Mouse (Mus musculus): ENCODE data around the gene Pcnx2. TPM values are rescaled to one million over a fixed set of nuclear protein-coding genes. Genes with fewer than 3 reads are reported as not detected.

Gene Pcnx2
- polyA plus RNA-seq, 1 experiment from 2014 or later, result 0.19 TPM

DNA sequence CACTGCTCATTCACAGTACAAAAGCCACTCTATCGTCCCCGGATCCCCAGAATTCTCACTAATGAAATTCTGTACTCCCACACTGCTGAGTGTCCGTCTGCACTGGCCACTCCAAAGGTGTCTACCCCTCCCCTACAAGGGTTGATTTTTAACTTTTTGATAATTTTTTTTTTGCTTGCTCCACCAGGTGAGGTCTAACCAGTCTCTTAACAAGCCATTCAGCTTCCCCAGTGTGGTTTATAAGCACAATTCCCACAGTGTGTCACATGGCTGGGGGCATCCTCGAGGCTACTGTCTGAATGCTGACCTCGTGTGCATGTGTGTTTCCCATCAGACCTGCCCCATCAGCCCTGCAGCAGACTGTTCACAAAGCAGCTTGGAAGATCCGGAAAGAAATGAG, 40.9 kb downstream of the Pcnx2 start:
- H3K9ac ChIP-seq (replicated peaks), result no peak overlapping the region
- H3K9me3 ChIP-seq, result no peaks in the 10 kb centered on the region
- ATAC-seq (ENCODE audit: insufficient number of reproducible peaks, insufficient read depth, low FRiP score, low TSS enrichment, low read depth), result no peak
- peaks cover 25% of the 10 kb centered on the region for H3K4me1 ChIP-seq (replicated peaks)
- H3K4me2 ChIP-seq, result no peak overlapping the region
- H3K27ac ChIP-seq, result no peak overlapping the region
- H3K36me3 ChIP-seq, result no peaks in the 10 kb centered on the region
- 62% methylated on average over 6 of the region's 6 CpGs for WGBS
- no peak overlapping the region for H3K4me3 ChIP-seq (replicated peaks)
- peaks cover 8% of the 10 kb centered on the region; the same call in 1 of the 2 replicates for H3K27me3 ChIP-seq

DNA sequence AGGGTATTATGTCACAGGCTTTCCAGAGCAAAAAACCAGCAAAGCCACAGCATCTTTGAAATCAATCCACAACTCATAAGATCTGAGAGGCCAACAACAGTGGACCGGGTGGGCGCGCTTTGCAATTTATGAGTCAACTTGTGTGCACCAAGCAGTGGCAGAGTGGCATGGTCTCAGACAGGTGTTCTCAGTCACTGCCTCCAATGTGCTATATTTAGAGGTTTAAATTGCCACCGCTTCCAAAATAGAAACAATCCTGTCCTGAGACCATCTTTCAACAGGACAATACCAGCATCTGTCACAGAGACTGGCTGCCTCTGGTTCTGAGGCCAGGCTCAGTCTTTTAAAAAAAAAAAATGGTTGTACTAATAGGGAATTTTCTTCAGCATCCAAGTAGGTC, 42.0 kb downstream of the Pcnx2 start:
- Histone ChIP-seq H3K36me3 (no peaks in the 10 kb centered on the region), H3K27ac (no peak overlapping the region), H3K27me3 (peaks cover 8% of the 10 kb centered on the region; the same call in 1 of the 2 replicates), H3K4me2 (no peak overlapping the region), H3K4me3 (replicated peaks) (no peak overlapping the region), H3K4me1 (replicated peaks) (peaks cover 15% of the 10 kb centered on the region), H3K9ac (replicated peaks) (no peak overlapping the region), H3K9me3 (no peaks in the 10 kb centered on the region)
- ATAC-seq (ENCODE audit: insufficient number of reproducible peaks, insufficient read depth, low FRiP score, low TSS enrichment, low read depth), result no peak
- WGBS, result 87% methylated on average over 4 of the region's 4 CpGs

DNA sequence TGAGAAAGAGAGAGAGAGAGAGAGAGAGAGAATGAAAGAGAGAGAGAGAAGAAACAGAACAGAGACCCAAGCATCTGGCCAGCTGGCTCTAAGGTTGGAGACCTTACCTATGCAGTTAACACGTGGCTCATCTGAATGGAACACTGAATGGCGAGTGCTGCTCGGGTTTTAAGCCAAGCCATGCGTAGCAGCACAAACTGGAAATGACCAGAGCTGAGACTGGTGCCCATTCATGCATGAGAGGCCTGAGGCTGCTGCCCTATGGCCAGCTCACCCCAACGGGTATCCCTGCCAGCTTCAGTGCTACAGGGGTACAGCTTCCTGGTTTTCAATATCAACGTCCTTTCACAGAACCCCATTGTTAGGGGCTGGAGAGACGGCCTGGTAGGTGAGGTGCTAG, 43.7 kb downstream of the Pcnx2 start:
- no peak overlapping the region for H3K27ac ChIP-seq
- H3K9ac ChIP-seq (replicated peaks), result no peak overlapping the region
- H3K9me3 ChIP-seq, result no peaks in the 10 kb centered on the region
- H3K27me3 ChIP-seq, result peaks cover 4% of the 10 kb centered on the region; the same call in 1 of the 2 replicates
- no peaks in the 10 kb centered on the region for H3K36me3 ChIP-seq
- H3K4me3 ChIP-seq (replicated peaks), result no peak overlapping the region
- 86% methylated on average over 7 of the region's 7 CpGs for whole genome bisulfite sequencing
- no peak overlapping the region for H3K4me2 ChIP-seq
- ATAC-seq (ENCODE audit: insufficient number of reproducible peaks, insufficient read depth, low FRiP score, low TSS enrichment, low read depth), result no peak
- H3K4me1 ChIP-seq (replicated peaks), result peaks cover 7% of the 10 kb centered on the region; the same call in 1 of the 2 replicates

DNA sequence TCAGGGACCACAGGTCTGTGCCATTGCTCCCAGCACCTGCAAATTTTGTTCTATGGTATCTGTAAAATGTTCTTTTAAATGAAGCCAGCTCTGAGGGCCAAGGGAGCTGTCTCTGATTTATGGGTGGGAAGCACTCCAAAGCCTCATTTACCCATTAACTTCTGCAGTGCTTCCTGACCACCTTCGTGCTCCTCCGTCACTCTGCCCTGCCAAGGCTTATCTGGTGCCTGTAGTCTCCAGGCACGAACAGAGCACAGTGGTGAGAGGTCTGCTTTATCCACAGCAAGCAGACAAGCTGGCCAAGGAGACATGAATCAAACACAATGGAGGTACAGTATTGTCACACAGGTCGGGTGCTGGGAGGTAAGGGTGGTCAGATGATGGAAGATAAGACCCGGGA, 44.8 kb downstream of the Pcnx2 start:
- no peaks in the 10 kb centered on the region for H3K36me3 ChIP-seq
- H3K4me2 ChIP-seq, result no peak overlapping the region
- peaks cover 4% of the 10 kb centered on the region; the same call in 1 of the 2 replicates for H3K27me3 ChIP-seq
- H3K4me1 ChIP-seq (replicated peaks), result peaks cover 7% of the 10 kb centered on the region; the same call in 1 of the 2 replicates
- WGBS, result 45% methylated on average over 5 of the region's 5 CpGs
- no peak overlapping the region for H3K4me3 ChIP-seq (replicated peaks)
- no peak for ATAC-seq (ENCODE audit: insufficient number of reproducible peaks, insufficient read depth, low FRiP score, low TSS enrichment, low read depth)
- no peaks in the 10 kb centered on the region for H3K9me3 ChIP-seq
- H3K9ac ChIP-seq (replicated peaks), result no peak overlapping the region
- H3K27ac ChIP-seq, result no peak overlapping the region

DNA sequence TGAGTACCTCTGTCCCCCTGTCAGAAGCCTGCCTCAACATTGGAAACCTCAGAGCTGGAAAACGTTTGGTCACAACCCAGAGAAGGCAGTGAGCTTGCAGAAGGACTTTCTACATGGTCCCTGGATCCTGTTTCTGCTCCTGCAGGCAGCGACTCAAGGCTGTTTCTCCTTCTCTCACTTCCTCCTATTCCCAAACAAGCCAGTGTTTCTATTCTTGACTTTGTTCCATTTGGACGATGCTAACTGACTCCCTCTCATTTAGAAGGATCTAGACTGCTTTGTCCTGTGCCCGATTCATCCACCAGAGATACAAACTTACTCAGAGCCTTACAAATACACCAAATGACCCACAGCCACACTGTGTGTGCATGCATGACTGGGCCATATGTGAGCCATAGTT, 48.9 kb downstream of the Pcnx2 start:
- Histone ChIP-seq H3K27me3 (no peaks in the 10 kb centered on the region; the same call in 1 of the 2 replicates), H3K9ac (replicated peaks) (no peak overlapping the region), H3K4me2 (no peak overlapping the region), H3K4me1 (replicated peaks) (peaks cover 14% of the 10 kb centered on the region), H3K27ac (no peak overlapping the region), H3K4me3 (replicated peaks) (no peak overlapping the region), H3K9me3 (no peaks in the 10 kb centered on the region), H3K36me3 (no peaks in the 10 kb centered on the region)
- no peak for ATAC-seq (ENCODE audit: insufficient number of reproducible peaks, insufficient read depth, low FRiP score, low TSS enrichment, low read depth)
- WGBS, result 75% methylated on average over 4 of the region's 4 CpGs

DNA sequence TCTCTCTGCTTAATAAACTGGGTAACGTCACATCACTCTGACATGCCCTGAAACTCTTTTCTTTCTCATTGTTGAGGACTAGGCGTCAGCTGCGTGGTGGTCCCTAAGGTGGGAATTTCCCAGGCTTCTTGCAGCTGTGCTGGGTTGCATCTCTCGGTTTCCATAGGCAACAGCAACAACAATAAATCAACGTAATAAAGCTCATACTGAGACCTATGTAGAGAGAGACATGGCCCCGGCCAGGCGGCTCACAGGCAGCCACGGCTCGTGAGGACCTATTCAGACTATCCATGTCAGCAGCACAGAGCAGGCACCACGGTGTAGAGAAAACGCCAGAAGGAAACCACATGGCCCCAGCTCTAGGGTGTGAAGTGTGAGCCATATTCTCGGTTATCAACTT, 50.3 kb downstream of the Pcnx2 start:
- ATAC-seq (ENCODE audit: insufficient number of reproducible peaks, insufficient read depth, low FRiP score, low TSS enrichment, low read depth), result peak; percentile 79
- no peaks in the 10 kb centered on the region for H3K36me3 ChIP-seq
- H3K27ac ChIP-seq, result 0 out of 2 replicates have a peak overlapping the region, but pooled peaks have one; percentile 23
- no peaks in the 10 kb centered on the region for H3K27me3 ChIP-seq
- H3K4me3 ChIP-seq (replicated peaks), result no peak overlapping the region
- H3K4me2 ChIP-seq, result no peak overlapping the region
- no peak overlapping the region for H3K9ac ChIP-seq (replicated peaks)
- peaks cover 26% of the 10 kb centered on the region for H3K4me1 ChIP-seq (replicated peaks)
- WGBS, result 30% methylated on average over 12 of the region's 12 CpGs
- no peaks in the 10 kb centered on the region for H3K9me3 ChIP-seq

DNA sequence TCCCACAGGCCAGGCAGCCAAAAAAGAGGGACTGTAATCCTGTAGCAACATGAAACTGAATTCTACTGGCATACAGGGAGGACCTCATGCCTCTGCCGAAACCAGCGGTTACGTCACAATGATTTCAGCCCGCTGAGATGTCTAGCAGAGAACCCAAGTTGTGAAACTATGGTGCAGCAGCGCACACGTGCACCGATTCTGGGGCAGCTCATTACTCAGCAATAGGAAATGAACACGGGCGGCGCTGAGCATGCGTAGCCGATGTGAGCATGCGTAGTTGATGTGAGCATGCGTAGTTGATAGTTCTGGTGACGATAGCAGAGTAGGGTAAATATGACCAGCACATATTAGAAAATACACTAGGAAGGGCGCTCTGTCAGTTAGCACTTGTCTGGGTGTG, 52.8 kb downstream of the Pcnx2 start:
- no peak for ATAC-seq (ENCODE audit: insufficient number of reproducible peaks, insufficient read depth, low FRiP score, low TSS enrichment, low read depth)
- Histone ChIP-seq H3K9ac (replicated peaks) (no peak overlapping the region), H3K36me3 (no peaks in the 10 kb centered on the region), H3K4me1 (replicated peaks) (peaks cover 30% of the 10 kb centered on the region), H3K4me2 (no peak overlapping the region), H3K27ac (no peak overlapping the region), H3K4me3 (replicated peaks) (no peak overlapping the region), H3K27me3 (no peaks in the 10 kb centered on the region), H3K9me3 (no peaks in the 10 kb centered on the region)
- WGBS, result 94% methylated on average over 16 of the region's 16 CpGs

DNA sequence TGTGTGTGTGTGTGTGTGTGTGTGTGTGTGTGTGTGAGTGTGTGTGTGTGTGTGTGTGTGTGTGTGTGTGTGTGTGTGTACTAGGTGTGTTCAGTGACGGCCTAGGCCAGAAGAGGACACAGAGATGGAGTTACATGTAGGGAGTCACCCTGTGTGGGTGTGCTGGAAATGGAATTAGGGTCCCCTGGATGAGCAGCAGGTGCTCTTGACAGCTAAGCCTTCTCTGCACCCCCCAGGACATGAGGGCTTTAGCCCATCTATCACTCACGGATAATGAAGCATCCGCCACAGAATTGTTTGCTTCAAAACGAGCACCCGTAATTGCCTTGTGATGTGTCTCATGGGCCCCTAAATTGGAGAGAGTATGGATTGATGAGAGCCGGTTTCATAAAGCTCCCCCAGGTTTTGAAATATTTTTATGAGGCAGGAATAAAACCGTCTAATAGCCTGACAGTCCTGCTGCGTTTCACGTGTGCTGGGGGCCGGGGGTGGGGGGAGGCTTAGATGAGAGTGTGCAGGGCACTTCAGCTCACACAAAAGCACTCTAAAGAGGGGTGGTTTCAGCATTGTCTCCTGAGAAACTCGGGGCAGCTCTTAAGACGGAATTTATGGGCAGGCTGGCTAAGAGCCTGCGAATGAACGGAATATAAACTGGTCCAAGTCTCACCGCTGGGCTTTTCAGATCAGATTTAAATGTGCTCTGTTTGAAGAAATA, 54.8 kb downstream of the Pcnx2 start:
- H3K9ac ChIP-seq (replicated peaks), result no peak overlapping the region
- H3K4me1 ChIP-seq (replicated peaks), result peaks cover 30% of the 10 kb centered on the region
- no peak overlapping the region for H3K4me3 ChIP-seq (replicated peaks)
- no peak for ATAC-seq (ENCODE audit: insufficient number of reproducible peaks, insufficient read depth, low FRiP score, low TSS enrichment, low read depth)
- H3K27me3 ChIP-seq, result no peaks in the 10 kb centered on the region
- H3K36me3 ChIP-seq, result no peaks in the 10 kb centered on the region
- no peak overlapping the region for H3K27ac ChIP-seq
- no peak overlapping the region for H3K4me2 ChIP-seq
- 28% methylated on average over 14 of the region's 15 CpGs for WGBS
- no peaks in the 10 kb centered on the region for H3K9me3 ChIP-seq

DNA sequence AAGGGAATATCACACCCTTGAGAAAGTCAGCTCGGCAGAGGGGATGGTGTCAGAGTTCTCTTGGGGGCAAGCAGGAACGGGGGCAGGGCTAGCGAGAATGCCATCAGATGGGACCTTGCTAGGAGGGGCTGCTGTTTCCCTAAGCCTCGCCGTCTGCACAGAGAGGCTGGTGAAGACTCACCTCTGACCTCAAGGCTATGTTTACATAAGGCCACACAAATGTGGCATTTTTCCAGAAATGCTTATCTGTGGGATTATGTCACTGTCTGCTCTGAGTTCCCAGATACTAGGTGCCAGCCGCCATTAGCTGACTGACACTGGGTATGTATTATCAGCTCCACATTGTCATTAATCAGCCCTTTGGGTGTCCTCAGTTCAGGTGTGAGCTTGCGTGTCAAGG, 56.0 kb downstream of the Pcnx2 start:
- Histone ChIP-seq H3K27ac (no peak overlapping the region), H3K9ac (replicated peaks) (no peak overlapping the region), H3K4me3 (replicated peaks) (no peak overlapping the region), H3K4me1 (replicated peaks) (peaks cover 21% of the 10 kb centered on the region), H3K36me3 (no peaks in the 10 kb centered on the region), H3K9me3 (no peaks in the 10 kb centered on the region), H3K27me3 (no peaks in the 10 kb centered on the region), H3K4me2 (no peak overlapping the region)
- ATAC-seq (ENCODE audit: insufficient number of reproducible peaks, insufficient read depth, low FRiP score, low TSS enrichment, low read depth), result no peak
- 54% methylated on average over 7 of the region's 7 CpGs for WGBS

DNA sequence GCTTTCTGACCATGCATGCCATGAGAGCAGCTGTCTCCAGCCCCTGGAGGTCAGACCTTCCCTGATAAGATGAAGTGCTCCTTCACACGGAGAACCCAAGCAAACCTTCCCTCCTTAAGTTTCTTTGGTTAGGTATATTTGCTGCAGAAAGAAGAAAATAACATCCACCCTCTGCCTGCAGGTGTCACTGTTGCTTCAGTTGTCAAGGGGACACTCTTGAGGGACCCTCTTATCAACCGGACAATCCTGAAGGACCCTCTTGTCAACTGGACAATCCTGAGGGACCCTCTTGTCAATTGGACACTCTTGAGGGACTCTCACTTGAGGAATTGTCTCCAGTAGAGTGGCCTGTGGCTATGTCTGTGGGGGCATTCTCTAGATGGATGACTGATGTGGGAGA, 73.4 kb downstream of the Pcnx2 start:
- no peaks in the 10 kb centered on the region for H3K27me3 ChIP-seq
- H3K9me3 ChIP-seq, result no peaks in the 10 kb centered on the region
- 43% methylated on average over 2 of the region's 2 CpGs for WGBS

DNA sequence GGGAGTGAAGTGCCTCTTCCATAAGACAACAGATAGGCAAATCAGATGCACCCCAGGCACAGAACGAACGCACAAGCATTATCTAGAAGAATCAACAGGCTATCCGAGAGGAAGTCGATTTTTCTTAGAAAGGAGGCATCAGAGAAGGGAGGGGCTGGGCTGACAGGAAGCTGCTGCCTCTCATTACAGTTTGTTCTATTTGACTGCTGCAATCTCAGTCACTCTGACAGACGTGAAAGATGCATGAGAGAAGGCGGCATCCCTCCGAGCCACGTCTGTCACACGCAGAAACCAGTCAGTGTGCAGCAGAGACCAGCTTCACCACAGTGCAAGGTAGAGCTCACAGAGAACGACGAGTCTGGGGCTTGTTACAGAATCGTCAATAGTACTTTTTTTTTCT, 74.4 kb downstream of the Pcnx2 start:
- Histone ChIP-seq H3K36me3 (no peaks in the 10 kb centered on the region), H3K27ac (no peak overlapping the region), H3K9ac (replicated peaks) (no peak overlapping the region), H3K9me3 (no peaks in the 10 kb centered on the region), H3K4me3 (replicated peaks) (no peak overlapping the region), H3K27me3 (no peaks in the 10 kb centered on the region), H3K4me2 (no peak overlapping the region), H3K4me1 (replicated peaks) (0 out of 2 replicates have a peak, but pooled peaks cover 6% of the 10 kb centered on the region)
- 71% methylated on average over 12 of the region's 12 CpGs for WGBS
- no peak for ATAC-seq (ENCODE audit: insufficient number of reproducible peaks, insufficient read depth, low FRiP score, low TSS enrichment, low read depth)

More for the DNA sequence above, 73.4 kb downstream of the Pcnx2 start:
- Histone ChIP-seq H3K36me3 (no peaks in the 10 kb centered on the region), H3K4me3 (replicated peaks) (no peak overlapping the region), H3K27ac (no peak overlapping the region), H3K9ac (replicated peaks) (no peak overlapping the region), H3K4me1 (replicated peaks) (0 out of 2 replicates have a peak, but pooled peaks cover 6% of the 10 kb centered on the region), H3K4me2 (no peak overlapping the region)
- no peak for ATAC-seq (ENCODE audit: insufficient number of reproducible peaks, insufficient read depth, low FRiP score, low TSS enrichment, low read depth)

DNA sequence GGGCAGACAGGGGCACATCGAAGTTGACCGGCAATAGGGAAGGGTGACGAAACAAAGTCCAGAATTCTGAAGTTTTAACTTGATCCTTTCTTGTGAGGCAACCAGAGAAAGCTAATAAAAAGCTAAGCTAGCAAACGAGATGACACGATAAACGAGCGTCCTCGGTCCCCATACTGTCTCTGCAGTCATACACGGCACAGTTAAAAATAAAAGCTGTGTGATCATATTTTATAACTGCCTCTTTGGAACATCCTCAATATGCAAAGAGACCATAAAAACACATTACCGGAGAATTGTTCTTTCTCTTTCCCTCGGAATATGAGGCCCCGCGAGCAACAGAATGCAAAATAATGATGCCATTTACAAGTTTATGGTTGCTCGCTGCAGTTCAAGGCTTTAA, 76.1 kb downstream of the Pcnx2 start:
- H3K36me3 ChIP-seq, result no peaks in the 10 kb centered on the region
- no peak overlapping the region for H3K4me3 ChIP-seq (replicated peaks)
- no peak for ATAC-seq (ENCODE audit: insufficient number of reproducible peaks, insufficient read depth, low FRiP score, low TSS enrichment, low read depth)
- H3K4me2 ChIP-seq, result no peak overlapping the region
- H3K27me3 ChIP-seq, result 0 out of 2 replicates have a peak, but pooled peaks cover 3% of the 10 kb centered on the region
- H3K27ac ChIP-seq, result no peak overlapping the region
- H3K9ac ChIP-seq (replicated peaks), result no peak overlapping the region
- no peaks in the 10 kb centered on the region for H3K9me3 ChIP-seq
- WGBS, result 62% methylated on average over 14 of the region's 14 CpGs
- H3K4me1 ChIP-seq (replicated peaks), result 0 out of 2 replicates have a peak, but pooled peaks cover 6% of the 10 kb centered on the region
